ENCODE assay signal across 15 mouse cellular contexts in genomic region chr7:99133811-99134402, GRCm38 (mm10). TPM values are rescaled to one million over a fixed set of nuclear protein-coding genes. Genes with fewer than 3 reads are reported as not detected.
DNase-seq lines count a peak whose midpoint lies in the region; ATAC-seq and TF ChIP-seq lines count a peak whose summit lies in the region.
"Had no signal": no experiment of that assay in that cellular context is flagged by ENCODE, and none has a peak within 500 bp of the region (broad histone marks: within the 10 kb centered on the region; RNA-seq: fewer than 3 reads in every experiment).

No protein-coding gene starts in this region.

- 48% methylated on average over 8 of the region's 8 CpGs for WGBS in heart, adult 2 months
- 68% methylated on average over 8 of the region's 8 CpGs for WGBS in liver, adult 2 months
- WGBS in liver, embryonic 12.5 days (ENCODE audit: insufficient replicate concordance) = 79% methylated on average over 8 of the region's 8 CpGs

- 0 out of 2 replicates have a peak, but pooled peaks cover 5% of the 10 kb centered on the region for H3K9me3 ChIP-seq in liver, embryonic 12.5 days (replicated peaks)
- H3K9me3 ChIP-seq: forebrain, embryonic 12.5 days; neural tube, embryonic 15.5 days had no signal

- H3K4me2 ChIP-seq in liver, embryonic 12.5 days = no peak overlapping the region
- H3K4me2 ChIP-seq: forebrain, embryonic 12.5 days; midbrain, embryonic 12.5 days; neural tube, embryonic 15.5 days had no signal

- no peak for ATAC-seq in liver, embryonic 12.5 days
- peak; percentile 36 to 38; a peak in 2 of 4 replicates for ATAC-seq in hematopoietic stem cell, adult 5-6 weeks (replicated peaks in 1 of 2; ENCODE audit: insufficient read depth in 1 of 2, low FRiP score in 2 of 2, low TSS enrichment in 1 of 2, low read depth in 1 of 2, poor library complexity in 2 of 2, severe bottlenecking in 2 of 2)
- peak; percentile 33; the same call in 1 of the 2 replicates for ATAC-seq in neutrophil, adult 5-6 weeks (ENCODE audit: extremely low read depth, insufficient number of reproducible peaks, low FRiP score, poor library complexity, severe bottlenecking)

- no peak for TF ChIP-seq CTCF in heart, adult 2 months (IDR thresholded peaks at IDR 0.05)
- no peak for TF ChIP-seq CTCF in liver, adult 2 months (IDR thresholded peaks at IDR 0.05; ENCODE audit: low read depth, low read length)

- H3K36me3 ChIP-seq in heart, adult 2 months (ENCODE audit: control insufficient read depth, insufficient read depth, low read length) = peaks cover 3% of the 10 kb centered on the region; the same call in 1 of the 2 replicates
- no peaks in the 10 kb centered on the region for H3K36me3 ChIP-seq in liver, adult 2 months (ENCODE audit: control insufficient read depth, insufficient read depth, low read length)
- H3K36me3 ChIP-seq in liver, embryonic 12.5 days = peaks cover 13% of the 10 kb centered on the region
- H3K36me3 ChIP-seq: forebrain, embryonic 12.5 days; midbrain, embryonic 12.5 days; neural tube, embryonic 15.5 days had no signal

- H3K9ac ChIP-seq in heart, adult 2 months (ENCODE audit: low read depth, low read length) = no peak overlapping the region; the same call in 1 of the 2 replicates
- no peak overlapping the region for H3K9ac ChIP-seq in liver, adult 2 months (ENCODE audit: low read depth, low read length)
- no peak overlapping the region for H3K9ac ChIP-seq in liver, embryonic 12.5 days
- H3K9ac ChIP-seq: forebrain, embryonic 12.5 days; midbrain, embryonic 12.5 days; neural tube, embryonic 15.5 days had no signal

- H3K27ac ChIP-seq in heart, adult 2 months = peak overlapping the region; percentile 34
- no peak overlapping the region; the same call in 1 of the 2 replicates for H3K27ac ChIP-seq in liver, adult 2 months (replicated peaks; ENCODE audit: insufficient read depth, low read depth, low read length)
- H3K27ac ChIP-seq in liver, embryonic 12.5 days = no peak overlapping the region
- H3K27ac ChIP-seq: forebrain, embryonic 12.5 days; midbrain, embryonic 12.5 days; neural tube, embryonic 15.5 days had no signal

- no peaks in the 10 kb centered on the region for H3K27me3 ChIP-seq in heart, adult 2 months (ENCODE audit: control insufficient read depth, insufficient read depth, low read length)
- H3K27me3 ChIP-seq in liver, adult 2 months (ENCODE audit: control insufficient read depth, insufficient read depth, low read length) = no peaks in the 10 kb centered on the region
- no peaks in the 10 kb centered on the region for H3K27me3 ChIP-seq in liver, embryonic 12.5 days (replicated peaks)
- H3K27me3 ChIP-seq: forebrain, embryonic 12.5 days; midbrain, embryonic 12.5 days; neural tube, embryonic 15.5 days had no signal

- H3K79me2 ChIP-seq in heart, adult 2 months (replicated peaks; ENCODE audit: control insufficient read depth, insufficient read depth, low read length) = peaks cover 10% of the 10 kb centered on the region
- peaks cover 46% of the 10 kb centered on the region; the same call in 1 of the 2 replicates for H3K79me2 ChIP-seq in liver, adult 2 months (ENCODE audit: control insufficient read depth, insufficient read depth, low read length)

- intact Hi-C loops in heart, adult 2 months (cut with DNase I) = no loop called here

- no peak overlapping the region for H3K4me3 ChIP-seq in heart, adult 2 months
- no peak overlapping the region for H3K4me3 ChIP-seq in liver, adult 2 months (ENCODE audit: insufficient read depth, low read depth, low read length)
- H3K4me3 ChIP-seq in liver, embryonic 12.5 days = no peak overlapping the region
- H3K4me3 ChIP-seq: forebrain, embryonic 12.5 days; midbrain, embryonic 12.5 days; neural tube, embryonic 15.5 days had no signal

- no peak for DNase-seq in heart, adult 2 months
- DNase-seq in heart, adult 9 months (ENCODE audit: low spot score in 2 of 2) = no peak
- peak; percentile 51 for DNase-seq in liver, adult 2 months (ENCODE audit: extremely low read depth, low read depth, low spot score)
- no peak for DNase-seq in right cerebral cortex, postnatal 10 days (ENCODE audit: low spot score in 2 of 2)
- DNase-seq in urinary bladder, adult 18-20 months (ENCODE audit: low spot score in 2 of 2) = no peak
- DNase-seq: cerebellum, adult 11 months; kidney, postnatal 36 days; right cerebral cortex, postnatal 4 days; thymus, postnatal 14 days had no signal

- TF ChIP-seq POLR2A in heart, adult 2 months (IDR thresholded peaks at IDR 0.05; ENCODE audit: insufficient read depth, low read depth, low read length) = no peak
- TF ChIP-seq POLR2A in liver, adult 2 months (IDR thresholded peaks at IDR 0.05; ENCODE audit: extremely low read depth, insufficient read depth, low read length) = no peak

- no peak for TF ChIP-seq EP300 in heart, adult 2 months (IDR thresholded peaks at IDR 0.05; ENCODE audit: insufficient read depth, low read depth, low read length)

- peaks cover 18% of the 10 kb centered on the region for H3K4me1 ChIP-seq in heart, adult 2 months (ENCODE audit: control insufficient read depth, insufficient read depth, low read length)
- H3K4me1 ChIP-seq in liver, adult 2 months (ENCODE audit: control insufficient read depth, insufficient read depth, low read length) = peaks cover 40% of the 10 kb centered on the region
- H3K4me1 ChIP-seq in liver, embryonic 12.5 days = peaks cover 35% of the 10 kb centered on the region
- H3K4me1 ChIP-seq: forebrain, embryonic 12.5 days; midbrain, embryonic 12.5 days had no signal

RNA-seq across cellular contexts. Expression of gene Uvrag, which starts 7.0 kb away (rescaled TPM):
- total RNA-seq in heart, adult 2 months (2021) = 10 to 100 TPM; 21.0 to 22.1 TPM
- polyA plus RNA-seq in heart, adult 2 months (2012; rRNA removed) = 5.9 and 9.1 TPM in 2 replicates
- total RNA-seq in liver, adult 2 months (2014; rRNA removed) = 18.3 and 19.9 TPM in 2 replicates
- 11.4 and 12.2 TPM in 2 replicates for polyA plus RNA-seq in liver, adult 2 months (2012; rRNA removed)
- polyA plus RNA-seq in liver, embryonic 12.5 days (2016; fragmentation: Nextera tagmentation; extraction: Ambion mirVana) = 13.5 and 15.1 TPM in 2 replicates
- total RNA-seq in hematopoietic stem cell, adult 5-6 weeks (2017) = 34.4 and 39.3 TPM in 2 replicates
- total RNA-seq in neutrophil, adult 5-6 weeks (2017) = 90.1 and 93.1 TPM in 2 replicates

RNA-seq across cellular contexts. Expression of gene Dgat2, which starts 48.6 kb away (rescaled TPM):
- total RNA-seq in heart, adult 2 months (2021) = 100 to 1,000 TPM; 309 to 376 TPM
- polyA plus RNA-seq in heart, adult 2 months (2012; rRNA removed) = 347 and 390 TPM in 2 replicates
- total RNA-seq in liver, adult 2 months (2014; rRNA removed) = 464 and 499 TPM in 2 replicates
- polyA plus RNA-seq in liver, adult 2 months (2012; rRNA removed) = 610 and 703 TPM in 2 replicates
- polyA plus RNA-seq in liver, embryonic 12.5 days (2016; fragmentation: Nextera tagmentation; extraction: Ambion mirVana) = 57.5 and 59.3 TPM in 2 replicates
- 0.69 and 5.9 TPM in 2 replicates for total RNA-seq in hematopoietic stem cell, adult 5-6 weeks (2017)
- total RNA-seq in neutrophil, adult 5-6 weeks (2017) = 26.4 and 28.5 TPM in 2 replicates
